Mouse (Mus musculus): ENCODE data around the gene Gm3411. TPM values are rescaled to one million over a fixed set of nuclear protein-coding genes. Genes with fewer than 3 reads are reported as not detected.
"Not testable (repeated sequence)": the region's sequence is repeated elsewhere in the genome, so short reads cannot be mapped to it uniquely, and the experiment has no call there.

Gene Gm3411
- 2.5 and 3.5 TPM in 2 replicates for total RNA-seq (2014; rRNA removed)
- polyA plus RNA-seq (2015; fragmentation: Nextera tagmentation; extraction: Ambion mirVana): 9.5 and 10.3 TPM in 2 replicates

DNA sequence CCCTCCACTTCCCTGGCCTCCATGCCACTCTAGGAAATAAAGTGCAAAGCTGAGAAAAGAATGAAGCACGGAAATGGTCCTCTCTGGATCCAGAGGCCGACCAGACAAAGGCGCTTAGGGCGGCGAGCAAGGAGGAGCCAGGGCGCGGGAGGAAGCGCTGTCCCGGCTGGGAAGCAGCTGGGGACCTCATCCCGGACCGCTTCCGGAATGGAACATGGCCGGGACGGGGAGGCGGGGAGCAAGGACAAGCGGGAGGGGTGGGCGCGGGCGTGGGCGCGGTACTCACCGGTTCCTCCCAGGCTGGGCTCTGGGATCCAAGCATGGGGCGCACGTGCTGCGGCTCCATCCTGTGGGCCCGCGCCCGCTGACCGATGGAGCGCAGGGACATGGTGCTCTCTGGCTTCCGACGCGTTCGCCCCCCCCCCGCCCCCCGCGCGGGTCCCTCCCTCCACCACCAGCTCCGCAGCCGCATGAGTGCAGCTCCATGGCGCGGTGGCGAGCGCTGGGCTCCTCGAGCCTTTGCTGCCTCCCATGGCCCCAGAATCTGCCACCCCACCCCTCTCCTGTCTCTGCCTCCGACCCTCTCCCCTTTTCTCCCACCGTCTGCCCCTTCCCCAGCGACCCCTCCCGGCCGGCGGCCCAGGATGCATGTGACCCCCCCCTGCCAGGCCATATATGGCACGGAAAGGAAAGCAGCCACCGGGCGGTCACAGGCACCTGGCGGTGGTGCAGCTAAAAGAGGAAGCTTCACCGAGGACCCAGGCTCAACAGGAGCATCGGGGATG lies at the start of gene Gm3411:
Gene Gm3411, minus strand, starts transcription at position 320 of the 785 bp plus-strand sequence.
- TF ChIP-seq CTCF (IDR thresholded peaks at IDR 0.05; ENCODE audit: low read depth): peak; percentile 5; the same call in 1 of the 2 replicates
- DNase-seq: peak; percentile 48
- H3K9ac ChIP-seq: peak within 1 kb of the TSS; percentile 74
- H3K4me2 ChIP-seq (ENCODE audit: low read depth): peak within 1 kb of the TSS; percentile 61
- H3K27me3 ChIP-seq (ENCODE audit: insufficient read depth, low read length); H3K9me3 ChIP-seq (ENCODE audit: low read length); H3K27ac ChIP-seq (ENCODE audit: low read depth, low read length); H3K4me1 ChIP-seq (ENCODE audit: insufficient read depth); H3K36me3 ChIP-seq (ENCODE audit: insufficient read depth); ATAC-seq: not testable (repeated sequence)
- WGBS: 2% methylated on average over 41 of the region's 57 CpGs
- H3K4me3 ChIP-seq (ENCODE audit: low read depth, low read length): peak within 1 kb of the TSS; percentile 45

DNA sequence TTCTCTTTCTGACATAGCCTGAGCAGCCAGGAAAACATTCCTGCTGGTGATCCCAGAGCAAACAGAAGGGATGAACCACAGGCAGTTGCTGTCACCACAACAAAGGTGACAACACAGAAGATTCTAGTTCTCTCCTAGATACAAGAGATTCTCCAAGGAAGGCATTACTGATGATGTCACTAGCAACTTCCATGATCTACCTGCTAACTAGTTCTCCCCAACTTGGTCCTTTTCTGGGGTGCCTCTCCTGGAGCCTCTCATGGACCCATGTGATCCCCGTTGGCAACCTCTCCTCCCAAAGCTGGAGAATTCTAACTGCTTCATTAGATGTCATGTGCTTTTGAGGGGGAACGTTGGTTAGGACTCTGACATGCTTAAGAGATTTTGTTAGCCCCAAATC lies 17.7 kb upstream of the Gm3411 start, which contains the start of gene Gm21103:
Gene Gm21103, minus strand, starts transcription at position 101 of the 400 bp plus-strand sequence.
- H3K4me3 ChIP-seq (ENCODE audit: low read depth, low read length); H3K36me3 ChIP-seq (ENCODE audit: insufficient read depth); H3K27me3 ChIP-seq (ENCODE audit: insufficient read depth, low read length); H3K27ac ChIP-seq (ENCODE audit: low read depth, low read length); ATAC-seq; H3K9ac ChIP-seq; H3K4me2 ChIP-seq (ENCODE audit: low read depth); H3K9me3 ChIP-seq (ENCODE audit: low read length); H3K4me1 ChIP-seq (ENCODE audit: insufficient read depth); DNase-seq: not testable (repeated sequence)
- WGBS: 96% methylated on average over 2 of the region's 2 CpGs

DNA sequence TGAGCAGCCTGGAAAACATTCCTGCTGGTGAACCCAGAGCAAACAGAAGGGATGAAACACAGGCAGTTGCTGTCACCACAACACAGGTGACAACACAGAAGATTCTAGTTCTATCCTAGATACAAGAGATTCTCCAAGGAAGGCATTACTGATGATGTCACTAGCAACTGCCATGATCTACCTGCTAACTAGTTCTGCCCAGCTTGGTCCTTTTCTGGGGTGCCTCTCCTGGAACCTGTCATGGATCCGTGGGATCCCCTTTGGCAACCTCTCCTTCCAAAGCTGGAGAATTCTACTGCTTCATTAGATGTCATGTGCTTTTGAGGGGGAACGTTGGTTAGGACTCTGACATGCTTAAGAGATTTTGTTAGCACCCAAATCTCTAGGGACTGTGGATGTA lies 67.9 kb downstream of the Gm3411 start, which contains the start of gene Gm21560:
Gene Gm21560, minus strand, starts transcription at position 101 of the 400 bp plus-strand sequence.
- not testable (repeated sequence) for ATAC-seq; H3K4me2 ChIP-seq (ENCODE audit: low read depth); H3K4me3 ChIP-seq (ENCODE audit: low read depth, low read length); H3K27ac ChIP-seq (ENCODE audit: low read depth, low read length); H3K27me3 ChIP-seq (ENCODE audit: insufficient read depth, low read length); H3K9ac ChIP-seq; H3K36me3 ChIP-seq (ENCODE audit: insufficient read depth); DNase-seq; H3K9me3 ChIP-seq (ENCODE audit: low read length); H3K4me1 ChIP-seq (ENCODE audit: insufficient read depth)
- 79% methylated on average over 1 of the region's 2 CpGs for WGBS

Other genes starting within 250 kb of the Gm3411 start
- not detected in 2 replicates for gene Gm6337, start 229.0 kb downstream of the Gm3411 start, total RNA-seq (2014; rRNA removed)
- not detected in 2 replicates for gene Gm6337, start 229.0 kb downstream of the Gm3411 start, polyA plus RNA-seq (2015; fragmentation: Nextera tagmentation; extraction: Ambion mirVana)
- gene Gm8206, start 193.3 kb downstream of the Gm3411 start, total RNA-seq (2014; rRNA removed): 3.8 TPM in 2 replicates
- gene Gm8206, start 193.3 kb downstream of the Gm3411 start, polyA plus RNA-seq (2015; fragmentation: Nextera tagmentation; extraction: Ambion mirVana): 4.7 and 5.2 TPM in 2 replicates
- 4.8 and 5.6 TPM in 2 replicates for gene Gm3468, start 178.6 kb downstream of the Gm3411 start, total RNA-seq (2014; rRNA removed)
- gene Gm3468, start 178.6 kb downstream of the Gm3411 start, polyA plus RNA-seq (2015; fragmentation: Nextera tagmentation; extraction: Ambion mirVana): 5.7 and 6.4 TPM in 2 replicates
- gene Gm3476, start 161.4 kb downstream of the Gm3411 start, total RNA-seq (2014; rRNA removed): not detected in 2 replicates
- not detected in 2 replicates for gene Gm3476, start 161.4 kb downstream of the Gm3411 start, polyA plus RNA-seq (2015; fragmentation: Nextera tagmentation; extraction: Ambion mirVana)
- not detected in 2 replicates for gene Gm21560, start 68.0 kb downstream of the Gm3411 start, total RNA-seq (2014; rRNA removed)
- not detected in 2 replicates for gene Gm21560, start 68.0 kb downstream of the Gm3411 start, polyA plus RNA-seq (2015; fragmentation: Nextera tagmentation; extraction: Ambion mirVana)
- gene Gm21103, start 17.6 kb upstream of the Gm3411 start, total RNA-seq (2014; rRNA removed): not detected in 2 replicates
- 0.19 TPM in 1 of 2 replicates, not detected in the other for gene Gm21103, start 17.6 kb upstream of the Gm3411 start, polyA plus RNA-seq (2015; fragmentation: Nextera tagmentation; extraction: Ambion mirVana)
- gene Gm3618, start 56.4 kb upstream of the Gm3411 start, total RNA-seq (2014; rRNA removed): not detected in 2 replicates
- not detected in 2 replicates for gene Gm3618, start 56.4 kb upstream of the Gm3411 start, polyA plus RNA-seq (2015; fragmentation: Nextera tagmentation; extraction: Ambion mirVana)
- gene Gm16440, start 103.1 kb upstream of the Gm3411 start, total RNA-seq (2014; rRNA removed): not detected in 2 replicates
- not detected in 2 replicates for gene Gm16440, start 103.1 kb upstream of the Gm3411 start, polyA plus RNA-seq (2015; fragmentation: Nextera tagmentation; extraction: Ambion mirVana)
- 4.2 and 6.4 TPM in 2 replicates for gene Gm3591, start 125.2 kb upstream of the Gm3411 start, total RNA-seq (2014; rRNA removed)
- 6.3 and 8.7 TPM in 2 replicates for gene Gm3591, start 125.2 kb upstream of the Gm3411 start, polyA plus RNA-seq (2015; fragmentation: Nextera tagmentation; extraction: Ambion mirVana)
- not detected in 2 replicates for gene Gm3594, start 157.4 kb upstream of the Gm3411 start, total RNA-seq (2014; rRNA removed)
- not detected in 2 replicates for gene Gm3594, start 157.4 kb upstream of the Gm3411 start, polyA plus RNA-seq (2015; fragmentation: Nextera tagmentation; extraction: Ambion mirVana)